Mouse (Mus musculus) ES-Bruce4 (cell line): Measurements from ENCODE around the gene Rbm28. TPM values are rescaled to one million over a fixed set of nuclear protein-coding genes. Genes with fewer than 3 reads are reported as not detected.
A peak's percentile ranks its signal among the peaks of the same experiment; 100 is the strongest.

Source experiments
- H3K27ac ChIP-seq: 2 replicates; pipeline ENCODE4 v1.5.1; 2012; ENCODE audit warnings: low read length, inconsistent platforms; ENCODE audit not compliant: insufficient read depth
- H3K27me3 ChIP-seq: 2 replicates; pipeline ENCODE4 v1.6.1; 2012; ENCODE audit warnings: mild to moderate bottlenecking, low read length, inconsistent platforms; ENCODE audit not compliant: control insufficient read depth, poor library complexity, insufficient read depth, severe bottlenecking
- H3K36me3 ChIP-seq: 2 replicates; pipeline ENCODE4 v1.6.1; 2012; ENCODE audit warnings: inconsistent platforms, mild to moderate bottlenecking, low read length, moderate library complexity; ENCODE audit not compliant: control insufficient read depth, poor library complexity, insufficient read depth, severe bottlenecking
- H3K4me1 ChIP-seq: one replicate; pipeline ENCODE4 v1.8.1; 2011; ENCODE audit warnings: low read length; ENCODE audit not compliant: control insufficient read depth, insufficient read depth
- H3K4me3 ChIP-seq: 2 replicates; pipeline ENCODE4 v1.5.1; 2011; ENCODE audit warnings: low read depth, mild to moderate bottlenecking, low read length
- H3K9ac ChIP-seq: 2 replicates; pipeline ENCODE4 v1.6.1; 2012; ENCODE audit warnings: low read depth, mild to moderate bottlenecking, inconsistent platforms; ENCODE audit not compliant: poor library complexity, severe bottlenecking
- H3K9me3 ChIP-seq: replicated peaks from 2 replicates; pipeline ENCODE4 v1.6.1; 2012; ENCODE audit warnings: mild to moderate bottlenecking, low read length, inconsistent platforms; ENCODE audit not compliant: control insufficient read depth, poor library complexity, insufficient read depth, severe bottlenecking
- CTCF ChIP-seq: IDR thresholded peaks from one replicate; pipeline ENCODE4 v1.8.1; 2011; ENCODE audit warnings: low read depth, low read length
- EP300 ChIP-seq: IDR thresholded peaks from 2 replicates; pipeline ENCODE4 v1.6.1; 2011; ENCODE audit warnings: low read depth, low read length; ENCODE audit not compliant: insufficient read depth
- POLR2A ChIP-seq: IDR thresholded peaks from one replicate; pipeline ENCODE4 v1.8.1; 2011; ENCODE audit warnings: low read length; ENCODE audit not compliant: insufficient read depth
- polyA plus RNA-seq: library from polyadenylated mRNA; stranded (reverse); fragments of >200 nt; gene quantifications from 2 replicates; pipeline ENCODE4 v1.2.4, GENCODE M21; 2011; ENCODE audit warnings: low read depth; ENCODE audit not compliant: missing spikeins, insufficient read depth, insufficient read length

Rbm28 gene
- polyA plus RNA-seq, 1 experiment: 94.5 TPM

GRCm38 (mm10) chr6:29210231-29210936, 45.6 kb upstream of the Rbm28 start:
- TF ChIP-seq POLR2A (no peak), CTCF (no peak), EP300 (no peak)
- Histone ChIP-seq H3K9me3 (no peaks in the 10 kb centered on the region), H3K27ac (no peak overlapping the region), H3K4me3 (no peak overlapping the region), H3K4me1 (no peaks in the 10 kb centered on the region), H3K27me3 (0 out of 2 replicates have a peak, but pooled peaks cover 3% of the 10 kb centered on the region), H3K36me3 (no peaks in the 10 kb centered on the region; the same call in 1 of the 2 replicates), H3K9ac (no peak overlapping the region)

GRCm38 (mm10) chr6:29208178-29208577, 43.4 kb upstream of the Rbm28 start:
- peaks cover 1% of the 10 kb centered on the region for H3K4me1 ChIP-seq
- no peak overlapping the region for H3K4me3 ChIP-seq
- no peak overlapping the region for H3K27ac ChIP-seq
- no peak overlapping the region for H3K9ac ChIP-seq
- H3K9me3 ChIP-seq: no peaks in the 10 kb centered on the region
- TF ChIP-seq EP300 (no peak), CTCF (no peak), POLR2A (no peak)
- H3K27me3 ChIP-seq: no peaks in the 10 kb centered on the region
- peaks cover 3% of the 10 kb centered on the region for H3K36me3 ChIP-seq

- no peaks in the 10 kb centered on the region for H3K9me3 ChIP-seq
- no peak overlapping the region for H3K27ac ChIP-seq
- peaks cover 1% of the 10 kb centered on the region for H3K4me1 ChIP-seq
- no peak for TF ChIP-seq CTCF
- no peak overlapping the region for H3K4me3 ChIP-seq
- no peaks in the 10 kb centered on the region for H3K27me3 ChIP-seq
- H3K9ac ChIP-seq: no peak overlapping the region
- H3K36me3 ChIP-seq: peaks cover 6% of the 10 kb centered on the region
These were observed 42.2 kb upstream of the Rbm28 start for GRCm38 (mm10) chr6:29207017-29207416.

GRCm38 (mm10) chr6:29206006-29206405, 41.2 kb upstream of the Rbm28 start:
- H3K9ac ChIP-seq: no peak overlapping the region
- peaks cover 6% of the 10 kb centered on the region for H3K36me3 ChIP-seq
- no peaks in the 10 kb centered on the region for H3K9me3 ChIP-seq
- H3K27me3 ChIP-seq: no peaks in the 10 kb centered on the region
- peaks cover 1% of the 10 kb centered on the region for H3K4me1 ChIP-seq
- TF ChIP-seq EP300: no peak
- TF ChIP-seq CTCF: no peak
- no peak for TF ChIP-seq POLR2A
- no peak overlapping the region for H3K27ac ChIP-seq
- H3K4me3 ChIP-seq: no peak overlapping the region

- Histone ChIP-seq H3K27ac (no peak overlapping the region), H3K9me3 (no peaks in the 10 kb centered on the region), H3K27me3 (no peaks in the 10 kb centered on the region), H3K9ac (no peak overlapping the region), H3K4me3 (peak overlapping the region; percentile 41), H3K4me1 (peaks cover 1% of the 10 kb centered on the region), H3K36me3 (peaks cover 6% of the 10 kb centered on the region)
- peak; percentile 93 for TF ChIP-seq CTCF
- no peak for TF ChIP-seq EP300
- no peak for TF ChIP-seq POLR2A
These were observed 40.3 kb upstream of the Rbm28 start for GRCm38 (mm10) chr6:29204932-29205614.
